Mouse (Mus musculus) kidney, embryonic 14.5 days (tissue): ENCODE measurements around the gene Endod1. TPM values are rescaled to one million over a fixed set of nuclear protein-coding genes. Genes with fewer than 3 reads are reported as not detected.

Experiments
- ATAC-seq: fragments of 200-750 bp; cut with Nextera tagmentation; 2 replicates; pipeline ENCODE4 v1.8.0; 2017; ENCODE audit warnings: moderate number of reproducible peaks, mild to moderate bottlenecking, moderate TSS enrichment, moderate library complexity; ENCODE audit not compliant: low FRiP score, low TSS enrichment
- H3K27ac ChIP-seq: fragments of 300-500 bp; sonication (generic); 2 replicates; pipeline ENCODE4 v1.5.1; 2014; ENCODE audit warnings: low read depth, mild to moderate bottlenecking, low read length, moderate library complexity, mixed read lengths
- H3K27me3 ChIP-seq: fragments of 300-500 bp; sonication (generic); 2 replicates; pipeline ENCODE4 v1.6.1; 2014; ENCODE audit warnings: mild to moderate bottlenecking, low read length; ENCODE audit not compliant: control insufficient read depth, insufficient read depth
- H3K36me3 ChIP-seq: fragments of 300-500 bp; sonication (generic); 2 replicates; pipeline ENCODE4 v1.6.1; 2014; ENCODE audit warnings: low read length, mixed read lengths; ENCODE audit not compliant: control insufficient read depth, insufficient read depth
- H3K4me1 ChIP-seq: fragments of 300-500 bp; sonication (generic); 2 replicates; pipeline ENCODE4 v1.6.1; 2014; ENCODE audit warnings: low read length, mixed read lengths; ENCODE audit not compliant: control insufficient read depth, insufficient read depth
- H3K4me2 ChIP-seq: fragments of 300-500 bp; sonication (generic); replicated peaks from 2 replicates; pipeline ENCODE4 v1.6.1; 2014; ENCODE audit warnings: low read depth, mild to moderate bottlenecking, low read length
- H3K4me3 ChIP-seq: fragments of 300-500 bp; sonication (generic); 2 replicates; pipeline ENCODE4 v1.5.1; 2014; ENCODE audit warnings: mild to moderate bottlenecking, low read length
- H3K9ac ChIP-seq: fragments of 300-500 bp; sonication (generic); 2 replicates; pipeline ENCODE4 v1.6.1; 2014; ENCODE audit warnings: low read depth, mild to moderate bottlenecking, low read length, moderate library complexity
- H3K9me3 ChIP-seq: fragments of 300-500 bp; sonication (generic); 2 replicates; pipeline ENCODE4 v1.6.1; 2016; ENCODE audit warnings: low read length; ENCODE audit not compliant: control insufficient read depth
- WGBS: fragments of 180-500 bp; shearing (Covaris S2); extraction: QIAGEN DNeasy Blood & Tissue Kit; methylation state at CpG from one replicate; pipeline ENCODE4 v1.1.7; 2014; 5-methylcytosine and 5-hydroxymethylcytosine counted together
- polyA plus RNA-seq: library from polyadenylated mRNA; unstranded; fragments of >200 nt; fragmentation: Nextera tagmentation; extraction: Ambion mirVana; gene quantifications from 2 replicates; pipeline ENCODE4 v1.2.1, GENCODE M21; 2014

Gene Endod1
- polyA plus RNA-seq, 1 experiment from 2014 or later: 13.9 TPM

- Histone ChIP-seq H3K27me3 (no peaks in the 10 kb centered on the region), H3K36me3 (peaks cover 70% of the 10 kb centered on the region), H3K9ac (no peak overlapping the region), H3K4me3 (no peak overlapping the region), H3K4me2 (no peak overlapping the region), H3K4me1 (no peaks in the 10 kb centered on the region), H3K27ac (no peak overlapping the region), H3K9me3 (no peaks in the 10 kb centered on the region)
- WGBS: 94% methylated on average over 7 of the region's 7 CpGs
- ATAC-seq: no peak
Observed at GRCm38 (mm10) chr9:14314477-14314876, 66.8 kb downstream of the Endod1 start.

- no peak overlapping the region for H3K4me2 ChIP-seq
- H3K4me1 ChIP-seq: no peaks in the 10 kb centered on the region
- ATAC-seq: no peak
- no peak overlapping the region for H3K4me3 ChIP-seq
- H3K36me3 ChIP-seq: peaks cover 70% of the 10 kb centered on the region
- no peaks in the 10 kb centered on the region for H3K9me3 ChIP-seq
- 91% methylated on average over 3 of the region's 3 CpGs for WGBS
- H3K27me3 ChIP-seq: no peaks in the 10 kb centered on the region
- H3K9ac ChIP-seq: no peak overlapping the region
- no peak overlapping the region for H3K27ac ChIP-seq
Observed at GRCm38 (mm10) chr9:14313968-14314367, 67.3 kb downstream of the Endod1 start.

- 83% methylated on average over 3 of the region's 3 CpGs for WGBS
- no peaks in the 10 kb centered on the region for H3K27me3 ChIP-seq
- no peak overlapping the region for H3K27ac ChIP-seq
- no peaks in the 10 kb centered on the region for H3K9me3 ChIP-seq
- no peak for ATAC-seq
- no peaks in the 10 kb centered on the region for H3K4me1 ChIP-seq
- no peak overlapping the region for H3K4me3 ChIP-seq
- H3K36me3 ChIP-seq: peaks cover 23% of the 10 kb centered on the region
- H3K4me2 ChIP-seq: no peak overlapping the region
- H3K9ac ChIP-seq: no peak overlapping the region
Observed at GRCm38 (mm10) chr9:14307341-14307740, 74.0 kb downstream of the Endod1 start.

GRCm38 (mm10) chr9:14304262-14304968, 76.9 kb downstream of the Endod1 start:
- Histone ChIP-seq H3K4me2 (no peak overlapping the region), H3K9ac (no peak overlapping the region), H3K27ac (no peak overlapping the region), H3K9me3 (no peaks in the 10 kb centered on the region), H3K4me3 (no peak overlapping the region), H3K36me3 (peaks cover 10% of the 10 kb centered on the region; the same call in 1 of the 2 replicates), H3K27me3 (no peaks in the 10 kb centered on the region), H3K4me1 (no peaks in the 10 kb centered on the region)
- WGBS: 76% methylated on average over 9 of the region's 9 CpGs
- ATAC-seq: no peak

Other genes starting within 250 kb of the Endod1 start
- 35.7 and 39.4 TPM in 2 replicates for gene Sesn3, start 106.4 kb downstream of the Endod1 start, polyA plus RNA-seq
- 0.31 TPM in 2 replicates for gene Kdm4d, start 119.0 kb upstream of the Endod1 start, polyA plus RNA-seq
- 172 and 219 TPM in 2 replicates for gene Cwc15, start 119.1 kb upstream of the Endod1 start, polyA plus RNA-seq